Mouse (Mus musculus): Measurements from ENCODE around the gene Gm14569.

DNA sequence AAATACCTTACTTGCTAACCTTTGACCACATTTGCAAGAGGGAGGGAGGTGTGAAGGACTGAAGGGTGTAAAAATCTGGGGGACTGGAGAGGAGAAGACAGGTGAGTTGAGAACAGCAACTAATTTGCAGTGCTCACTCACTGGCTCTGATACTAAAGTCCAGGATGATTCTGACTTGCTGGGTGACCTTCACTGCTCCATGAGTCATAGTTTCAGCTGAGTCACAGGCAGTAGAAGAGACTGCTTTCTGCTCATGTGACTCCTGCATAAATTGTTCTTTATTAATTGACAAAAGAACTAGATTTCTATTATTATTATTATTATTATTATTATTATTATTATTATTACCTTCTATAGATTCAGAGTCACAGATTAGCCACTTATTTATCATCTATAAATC lies 106.3 kb downstream of the Gm14569 start:
- TF ChIP-seq CTCF (IDR thresholded peaks at IDR 0.05; ENCODE audit: low read depth, low read length): no peak
- TF ChIP-seq POLR2A (IDR thresholded peaks at IDR 0.05; ENCODE audit: borderline replicate concordance, low read depth, low read length): no peak
